Mouse (Mus musculus) embryonic fibroblast, embryonic 13.5 days (primary cell): ENCODE measurements around the gene Rnf167.

Experiments
- CTCF ChIP-seq: IDR thresholded peaks from 2 replicates; pipeline ENCODE4 v1.5.1; 2011; ENCODE audit warnings: mild to moderate bottlenecking, control low read depth, low read length, moderate library complexity, borderline replicate concordance; ENCODE audit not compliant: insufficient read depth
- POLR2A ChIP-seq: IDR thresholded peaks from 2 replicates; pipeline ENCODE4 v1.6.1; 2011; ENCODE audit warnings: low read depth, mild to moderate bottlenecking, control low read depth, low read length, moderate library complexity

GRCm38 (mm10) chr11:70663101-70663500, 16.1 kb downstream of the Rnf167 start:
- no peak for TF ChIP-seq POLR2A
- no peak for TF ChIP-seq CTCF
